ENCODE assay signal across 8 mouse cellular contexts in the genomic region with DNA sequence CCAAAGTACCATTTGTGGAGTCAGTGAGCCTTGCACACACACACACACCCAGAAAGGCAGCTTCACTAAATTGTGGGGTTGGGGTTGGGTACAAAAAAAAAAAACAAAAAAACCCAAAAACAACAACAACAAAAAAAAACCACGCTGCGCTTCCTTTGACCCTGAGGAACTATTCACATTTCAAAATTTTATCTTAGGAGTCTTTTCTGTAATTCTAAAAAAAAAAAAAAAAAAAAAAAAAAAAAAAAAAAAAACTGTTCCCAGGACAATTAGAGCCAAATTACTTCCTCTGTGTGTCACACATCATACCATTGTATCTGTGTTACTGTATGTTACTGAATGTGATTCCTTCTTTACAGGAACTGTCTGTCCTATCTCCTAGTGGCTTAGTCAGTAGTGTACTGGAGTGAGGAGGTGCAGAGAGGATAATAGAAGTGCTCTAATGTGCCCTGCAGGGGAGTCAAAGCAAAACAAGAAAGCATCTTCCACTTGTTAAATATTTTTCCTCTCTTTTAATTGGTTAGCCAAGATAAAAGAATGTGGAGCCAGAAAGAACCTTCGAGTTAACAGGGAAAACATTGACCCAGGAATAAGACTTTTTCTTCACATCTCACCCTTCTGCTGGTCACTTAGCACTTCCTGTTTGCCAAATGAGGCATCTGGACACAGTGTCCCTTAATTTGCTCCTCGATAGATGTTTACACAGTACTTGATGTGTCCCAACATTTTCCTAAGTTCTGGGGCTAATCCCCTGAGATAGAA. TPM values are rescaled to one million over a fixed set of nuclear protein-coding genes. Genes with fewer than 3 reads are reported as not detected.
DNase-seq lines count a peak whose midpoint lies in the region; ATAC-seq and TF ChIP-seq lines count a peak whose summit lies in the region.

No protein-coding gene starts in this region.

- H3K27me3 ChIP-seq in ES-Bruce4 (ENCODE audit: control insufficient read depth, insufficient read depth, low read length, poor library complexity, severe bottlenecking): no peaks in the 10 kb centered on the region
- H3K27me3 ChIP-seq in forebrain, embryonic 16.5 days (replicated peaks; ENCODE audit: control insufficient read depth, insufficient read depth, low read length): no peaks in the 10 kb centered on the region
- no peaks in the 10 kb centered on the region for H3K27me3 ChIP-seq in limb, embryonic 14.5 days (ENCODE audit: control insufficient read depth, insufficient read depth, low read length)

- H3K4me1 ChIP-seq in ES-Bruce4 (ENCODE audit: control insufficient read depth, insufficient read depth, low read length): no peaks in the 10 kb centered on the region
- H3K4me1 ChIP-seq in forebrain, embryonic 16.5 days (replicated peaks; ENCODE audit: control insufficient read depth, insufficient read depth, low read length): peaks cover 25% of the 10 kb centered on the region
- peaks cover 14% of the 10 kb centered on the region; the same call in 1 of the 2 replicates for H3K4me1 ChIP-seq in limb, embryonic 14.5 days (ENCODE audit: control insufficient read depth, insufficient read depth, low read length)

- 23% methylated on average over 4 of the region's 4 CpGs for WGBS in forebrain, embryonic 16.5 days
- 32% methylated on average over 4 of the region's 4 CpGs for WGBS in limb, embryonic 14.5 days

- H3K27ac ChIP-seq in ES-Bruce4 (ENCODE audit: insufficient read depth, low read length): peak overlapping the region; percentile 15; the same call in 1 of the 2 replicates
- H3K27ac ChIP-seq in forebrain, embryonic 16.5 days (ENCODE audit: low read length): peak overlapping the region; percentile 99
- H3K27ac ChIP-seq in limb, embryonic 14.5 days (replicated peaks; ENCODE audit: low read depth, low read length): peak overlapping the region; percentile 99

- no peaks in the 10 kb centered on the region for H3K36me3 ChIP-seq in ES-Bruce4 (ENCODE audit: control insufficient read depth, insufficient read depth, low read length, poor library complexity, severe bottlenecking)
- no peaks in the 10 kb centered on the region for H3K36me3 ChIP-seq in forebrain, embryonic 16.5 days (ENCODE audit: control insufficient read depth, insufficient read depth)
- H3K36me3 ChIP-seq in limb, embryonic 14.5 days (ENCODE audit: control insufficient read depth, insufficient read depth, low read length): 0 out of 2 replicates have a peak, but pooled peaks cover 5% of the 10 kb centered on the region

- DNase-seq in embryo, embryonic 10 days (ENCODE audit: low spot score): peak; percentile 29
- DNase-seq in embryo, embryonic 10.5 days (ENCODE audit: low spot score): no peak
- DNase-seq in limb, embryonic 14.5 days (ENCODE audit: low spot score): no peak
- DNase-seq in retina, postnatal 1 day: peak; percentile 35
- DNase-seq in layer of hippocampus, adult 18-20 months (ENCODE audit: low spot score in 2 of 2): no peak
- DNase-seq in adrenal gland, postnatal 14 days: no peak

- no peak for TF ChIP-seq CTCF in ES-Bruce4 (IDR thresholded peaks at IDR 0.05; ENCODE audit: low read depth, low read length)

- TF ChIP-seq POLR2A in ES-Bruce4 (IDR thresholded peaks at IDR 0.05; ENCODE audit: insufficient read depth, low read length): no peak
- no peak for TF ChIP-seq POLR2A in limb, embryonic 14.5 days (IDR thresholded peaks at IDR 0.05; ENCODE audit: borderline replicate concordance, extremely low read depth, insufficient read depth, insufficient read length)

- ATAC-seq in forebrain, embryonic 16.5 days: no peak
- ATAC-seq in limb, embryonic 14.5 days (ENCODE audit: low FRiP score, low read depth): no peak

- H3K4me3 ChIP-seq in ES-Bruce4 (ENCODE audit: low read depth, low read length): peak overlapping the region; percentile 99
- H3K4me3 ChIP-seq in forebrain, embryonic 16.5 days (replicated peaks; ENCODE audit: low read length): peak overlapping the region; percentile 72
- H3K4me3 ChIP-seq in limb, embryonic 14.5 days (replicated peaks; ENCODE audit: low read length): peak overlapping the region; percentile 97

- H3K9me3 ChIP-seq in ES-Bruce4 (replicated peaks; ENCODE audit: control insufficient read depth, insufficient read depth, low read length, poor library complexity, severe bottlenecking): no peaks in the 10 kb centered on the region
- H3K9me3 ChIP-seq in forebrain, embryonic 16.5 days (ENCODE audit: control insufficient read depth, low read length): no peaks in the 10 kb centered on the region
- H3K9me3 ChIP-seq in limb, embryonic 14.5 days (ENCODE audit: control insufficient read depth, low read length): no peaks in the 10 kb centered on the region

- no peak for TF ChIP-seq EP300 in ES-Bruce4 (IDR thresholded peaks at IDR 0.05; ENCODE audit: insufficient read depth, low read depth, low read length)

- H3K4me2 ChIP-seq in forebrain, embryonic 16.5 days (ENCODE audit: low read length): peak overlapping the region; percentile 86
- H3K4me2 ChIP-seq in limb, embryonic 14.5 days (replicated peaks; ENCODE audit: low read depth, low read length, severe bottlenecking): peak overlapping the region; percentile 73

- H3K9ac ChIP-seq in ES-Bruce4 (ENCODE audit: low read depth, poor library complexity, severe bottlenecking): peak overlapping the region; percentile 85
- peak overlapping the region; percentile 91 for H3K9ac ChIP-seq in forebrain, embryonic 16.5 days (replicated peaks; ENCODE audit: low read depth, low read length)
- H3K9ac ChIP-seq in limb, embryonic 14.5 days (ENCODE audit: low read depth, low read length, severe bottlenecking): peak overlapping the region; percentile 97

RNA-seq across cellular contexts. Expression of a gene that starts 1.5 kb away (rescaled TPM):
- polyA plus RNA-seq in ES-Bruce4 (2011; ENCODE audit: insufficient read depth, insufficient read length, low read depth, missing spikeins): 60.4 and 61.3 TPM in 2 replicates
- polyA plus RNA-seq in forebrain, embryonic 16.5 days (2015; fragmentation: Nextera tagmentation; extraction: Ambion mirVana): 54.4 and 66.3 TPM in 2 replicates
- polyA plus RNA-seq in limb, embryonic 14.5 days (2012; rRNA removed): 23.4 and 27.1 TPM in 2 replicates
- 54.7 and 56.8 TPM in 2 replicates for polyA plus RNA-seq in limb, embryonic 14.5 days (2014; fragmentation: Nextera tagmentation; extraction: Ambion mirVana)
- 100 to 1,000 TPM; 101 to 105 TPM for total RNA-seq in layer of hippocampus, adult 18-20 months (2021)
- total RNA-seq in adrenal gland, postnatal 14 days (2021): 253 and 277 TPM in 2 replicates

RNA-seq across cellular contexts. Expression of a gene that starts 8.7 kb away (rescaled TPM):
- not detected in 2 replicates for polyA plus RNA-seq in ES-Bruce4 (2011; ENCODE audit: insufficient read depth, insufficient read length, low read depth, missing spikeins)
- 0.19 TPM in 1 of 2 replicates, not detected in the other for polyA plus RNA-seq in forebrain, embryonic 16.5 days (2015; fragmentation: Nextera tagmentation; extraction: Ambion mirVana)
- 0.15 and 0.20 TPM in 2 replicates for polyA plus RNA-seq in limb, embryonic 14.5 days (2012; rRNA removed)
- polyA plus RNA-seq in limb, embryonic 14.5 days (2014; fragmentation: Nextera tagmentation; extraction: Ambion mirVana): not detected in 2 replicates
- total RNA-seq in layer of hippocampus, adult 18-20 months (2021): under 1 TPM in 1 of 2 experiments, not detected in 1; 0.40 TPM
- 0.34 and 0.41 TPM in 2 replicates for total RNA-seq in adrenal gland, postnatal 14 days (2021)

RNA-seq across cellular contexts. Expression of a gene that starts 46.6 kb away (rescaled TPM):
- 0.20 TPM in 1 of 2 replicates, not detected in the other for polyA plus RNA-seq in ES-Bruce4 (2011; ENCODE audit: insufficient read depth, insufficient read length, low read depth, missing spikeins)
- 5.4 and 5.6 TPM in 2 replicates for polyA plus RNA-seq in forebrain, embryonic 16.5 days (2015; fragmentation: Nextera tagmentation; extraction: Ambion mirVana)
- 0.77 and 0.78 TPM in 2 replicates for polyA plus RNA-seq in limb, embryonic 14.5 days (2012; rRNA removed)
- polyA plus RNA-seq in limb, embryonic 14.5 days (2014; fragmentation: Nextera tagmentation; extraction: Ambion mirVana): 0.59 and 0.88 TPM in 2 replicates
- under 1 TPM; 0.45 to 0.76 TPM for total RNA-seq in layer of hippocampus, adult 18-20 months (2021)
- total RNA-seq in adrenal gland, postnatal 14 days (2021): 0.26 TPM in 2 replicates

Comparison
In these comparisons a context has a peak if more than half of its experiments do, and no peak if none do; other contexts are left out.
1. DNase-seq: peak in embryo, embryonic 10 days (single experiment) and retina, postnatal 1 day (single experiment); none in embryo, embryonic 10.5 days (single experiment), limb, embryonic 14.5 days (single experiment), layer of hippocampus, adult 18-20 months (0 of 2) and adrenal gland, postnatal 14 days (single experiment).
2. H3K27ac ChIP-seq: peak in every context shown above with its lines; median percentile 99 in forebrain, embryonic 16.5 days; 99 in limb, embryonic 14.5 days; 15 in ES-Bruce4.
3. Peak in every context shown above with its lines, with median percentiles within 50 percentile points of each other: H3K4me3 ChIP-seq and H3K9ac ChIP-seq.